Mouse (Mus musculus) kidney, postnatal 4 days (tissue): ENCODE data around the gene Pop4.
"Not testable (repeated sequence)": the region's sequence is repeated elsewhere in the genome, so short reads cannot be mapped to it uniquely, and the experiment has no call there.

Experiments used
- DNase-seq, 2 experiments: peaks; one replicate each; pipeline ENCODE4 v3.0.0; 2021; ENCODE audit warnings: mixed read lengths in 2 of 2

Gene Pop4

GRCm38 (mm10) chr7:38270703-38271510, at the start of gene Pop4:
Gene Pop4, minus strand, starts transcription at chr7:38271423.
- peak; percentile 95 to 96 for DNase-seq

- DNase-seq, result no peak
These were observed 49.4 kb upstream of the Pop4 start for GRCm38 (mm10) chr7:38320641-38321040.

GRCm38 (mm10) chr7:38282192-38282591, 11.0 kb upstream of the Pop4 start:
- DNase-seq, result not testable (repeated sequence)

- DNase-seq, result no peak
These were observed 1.3 kb upstream of the Pop4 start for GRCm38 (mm10) chr7:38272551-38272950.

- no peak for DNase-seq
These were observed 636 bp upstream of the Pop4 start for GRCm38 (mm10) chr7:38271859-38272258.

GRCm38 (mm10) chr7:38271511-38271811, 238 bp upstream of the Pop4 start:
- DNase-seq, result no peak

GRCm38 (mm10) chr7:38267006-38267680, 4.1 kb downstream of the Pop4 start:
- DNase-seq, result peak; percentile 60 to 69

- DNase-seq, result no peak
These were observed 8.8 kb downstream of the Pop4 start for GRCm38 (mm10) chr7:38262406-38262805.

- no peak for DNase-seq
These were observed 11.6 kb downstream of the Pop4 start for GRCm38 (mm10) chr7:38259631-38260030.

GRCm38 (mm10) chr7:38253441-38253840, 17.8 kb downstream of the Pop4 start:
- no peak for DNase-seq

- DNase-seq, result peak; percentile 57 to 60
These were observed 19.6 kb downstream of the Pop4 start for GRCm38 (mm10) chr7:38251494-38252216.

GRCm38 (mm10) chr7:38242417-38242816, 28.8 kb downstream of the Pop4 start:
- no peak for DNase-seq

GRCm38 (mm10) chr7:38237140-38237539, 34.1 kb downstream of the Pop4 start:
- no peak for DNase-seq

- DNase-seq, result no peak
These were observed 34.7 kb downstream of the Pop4 start for GRCm38 (mm10) chr7:38236400-38237105.

- DNase-seq, result peak; percentile 34 to 48
These were observed 40.9 kb downstream of the Pop4 start for GRCm38 (mm10) chr7:38230285-38230684.

- no peak for DNase-seq
These were observed 42.9 kb downstream of the Pop4 start for GRCm38 (mm10) chr7:38228329-38228728.

GRCm38 (mm10) chr7:38227900-38228298, 43.3 kb downstream of the Pop4 start, which contains the start of gene Plekhf1:
Gene Plekhf1, minus strand, starts transcription at chr7:38228016.
- peak; percentile 97 to 98 for DNase-seq

- peak; percentile 77 to 82 for DNase-seq
These were observed 43.9 kb downstream of the Pop4 start for GRCm38 (mm10) chr7:38227181-38227899.

- DNase-seq, result no peak
These were observed 45.0 kb downstream of the Pop4 start for GRCm38 (mm10) chr7:38226226-38226625.

GRCm38 (mm10) chr7:38224577-38225369, 46.5 kb downstream of the Pop4 start:
- peak in 1 of 2 experiments; percentile 24 for DNase-seq

- no peak for DNase-seq
These were observed 50.4 kb downstream of the Pop4 start for GRCm38 (mm10) chr7:38220866-38221265.
